Mouse (Mus musculus) brain, embryonic 14.5 days (tissue): Measurements from ENCODE around the gene Dhx16.

Experiments used
- CTCF ChIP-seq: fragments of 200-500 bp; IDR thresholded peaks from 2 replicates; pipeline ENCODE4 v1.5.1; 2012; ENCODE audit warnings: inconsistent platforms, mild to moderate bottlenecking, moderate library complexity, borderline replicate concordance; ENCODE audit not compliant: insufficient read depth, insufficient read length; ENCODE audit errors: extremely low read depth
- POLR2A ChIP-seq: fragments of 200-500 bp; IDR thresholded peaks from 2 replicates; pipeline ENCODE4 v1.6.1; 2012; ENCODE audit warnings: mild to moderate bottlenecking, inconsistent platforms, borderline replicate concordance; ENCODE audit not compliant: poor library complexity, insufficient read depth, insufficient read length, severe bottlenecking; ENCODE audit errors: extremely low read depth

GRCm38 (mm10) chr17:35929534-35929933 lies 49.9 kb downstream of the Dhx16 start:
- TF ChIP-seq CTCF, result no peak
- no peak for TF ChIP-seq POLR2A
